Mouse (Mus musculus) stomach, embryonic 14.5 days (tissue): Measurements from ENCODE around the gene Usp37. TPM values are rescaled to one million over a fixed set of nuclear protein-coding genes. Genes with fewer than 3 reads are reported as not detected.
"Not testable (repeated sequence)": the region's sequence is repeated elsewhere in the genome, so short reads cannot be mapped to it uniquely, and the experiment has no call there.

Experiments used
- ATAC-seq: fragments of 200-750 bp; cut with Nextera tagmentation; 2 replicates; pipeline ENCODE4 v1.8.0; 2017; ENCODE audit warnings: low read depth, moderate TSS enrichment; ENCODE audit not compliant: insufficient number of reproducible peaks, insufficient read depth, low FRiP score
- H3K27ac ChIP-seq: fragments of 300-500 bp; sonication (generic); 2 replicates; pipeline ENCODE4 v1.5.1; 2014; ENCODE audit warnings: mild to moderate bottlenecking, low read length, moderate library complexity, mixed read lengths
- H3K27me3 ChIP-seq: fragments of 300-500 bp; sonication (generic); 2 replicates; pipeline ENCODE4 v1.6.1; 2014; ENCODE audit warnings: low read length, control low read depth, mixed read lengths; ENCODE audit not compliant: control insufficient read depth, insufficient read depth
- H3K36me3 ChIP-seq: fragments of 300-500 bp; sonication (generic); 2 replicates; pipeline ENCODE4 v1.6.1; 2014; ENCODE audit warnings: mild to moderate bottlenecking, control low read depth, low read length, moderate library complexity, mixed read lengths; ENCODE audit not compliant: control insufficient read depth, insufficient read depth
- H3K4me1 ChIP-seq: fragments of 300-500 bp; sonication (generic); 2 replicates; pipeline ENCODE4 v1.6.1; 2014; ENCODE audit warnings: low read length, control low read depth, mixed read lengths; ENCODE audit not compliant: control insufficient read depth, insufficient read depth
- H3K4me2 ChIP-seq: fragments of 300-500 bp; sonication (generic); replicated peaks from 2 replicates; pipeline ENCODE4 v1.6.1; 2014; ENCODE audit warnings: low read depth, low read length, control low read depth
- H3K4me3 ChIP-seq: fragments of 300-500 bp; sonication (generic); 2 replicates; pipeline ENCODE4 v1.5.1; 2014; ENCODE audit warnings: low read depth, low read length, control low read depth
- H3K9ac ChIP-seq: fragments of 300-500 bp; sonication (generic); replicated peaks from 2 replicates; pipeline ENCODE4 v1.6.1; 2014; ENCODE audit warnings: low read depth, mild to moderate bottlenecking, control low read depth, low read length, moderate library complexity, mixed read lengths
- H3K9me3 ChIP-seq: fragments of 300-500 bp; sonication (generic); 2 replicates; pipeline ENCODE4 v1.6.1; 2016; ENCODE audit warnings: low read depth, low read length, control low read depth; ENCODE audit not compliant: control insufficient read depth
- WGBS: fragments of 180-500 bp; shearing (Covaris S2); extraction: QIAGEN DNeasy Blood & Tissue Kit; methylation state at CpG from one replicate; pipeline ENCODE4 v1.1.7; 2014; 5-methylcytosine and 5-hydroxymethylcytosine counted together
- polyA plus RNA-seq: library from polyadenylated mRNA; unstranded; fragments of >200 nt; fragmentation: Nextera tagmentation; extraction: Ambion mirVana; gene quantifications from 2 replicates; pipeline ENCODE4 v1.2.1, GENCODE M21; 2014

Usp37 gene
- polyA plus RNA-seq, 1 experiment from 2014 or later = 43.0 TPM

DNA sequence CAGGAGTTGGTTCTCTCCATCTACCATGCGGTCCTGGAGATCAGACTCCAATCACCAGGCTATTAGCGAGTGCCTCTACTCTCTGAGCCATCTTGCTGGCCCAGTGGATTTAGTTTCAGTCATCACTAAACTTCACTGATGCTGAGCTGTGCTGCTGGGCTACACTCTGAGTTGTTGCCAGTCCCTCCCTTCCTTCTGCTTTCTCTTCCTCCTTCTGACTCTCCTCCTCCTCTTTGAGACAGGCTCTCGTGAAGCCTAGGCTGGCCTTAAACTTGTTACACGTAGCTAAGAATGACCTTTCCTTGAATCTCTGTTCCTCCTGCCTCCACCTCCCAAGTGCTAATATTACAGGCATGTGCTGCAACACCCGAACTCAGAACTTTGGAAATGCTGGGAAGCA is 15.0 kb upstream of the Usp37 start:
- no peak overlapping the region for H3K4me3 ChIP-seq
- H3K4me1 ChIP-seq = no peaks in the 10 kb centered on the region
- no peak for ATAC-seq
- H3K27me3 ChIP-seq = no peaks in the 10 kb centered on the region
- no peak overlapping the region for H3K27ac ChIP-seq
- no peaks in the 10 kb centered on the region for H3K36me3 ChIP-seq
- no peak overlapping the region for H3K9ac ChIP-seq
- no peak overlapping the region for H3K4me2 ChIP-seq
- H3K9me3 ChIP-seq = no peaks in the 10 kb centered on the region
- 87% methylated on average over 5 of the region's 5 CpGs for WGBS

DNA sequence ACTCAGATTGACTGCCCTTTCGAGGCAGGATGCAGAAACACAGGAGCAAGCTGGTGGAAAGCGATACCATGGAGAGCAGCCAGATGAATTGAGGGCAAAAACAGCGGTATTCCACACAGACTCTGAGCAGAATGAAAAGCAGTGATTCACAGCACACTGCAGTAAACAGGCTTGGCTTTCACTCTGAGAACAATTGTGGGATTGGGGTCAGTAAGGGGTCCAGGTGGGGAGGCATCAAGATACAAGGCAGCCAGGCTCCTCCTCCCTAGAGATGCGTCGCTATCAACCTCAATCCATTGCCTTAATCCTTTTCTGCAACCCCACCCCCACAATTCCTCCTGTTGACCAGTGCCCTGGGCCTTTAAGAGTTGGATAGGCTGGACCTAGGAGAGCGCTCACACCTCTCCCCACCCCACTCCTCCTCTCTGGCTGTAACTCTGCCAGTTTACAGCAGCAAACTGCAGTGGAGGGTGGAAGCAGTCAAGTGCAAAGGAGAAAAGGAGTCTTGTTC is 1.6 kb downstream of the Usp37 start, which contains the start of gene Plcd4:
Plcd4 (plus strand) TSS at position 438 of the 511 bp plus-strand sequence.
- Histone ChIP-seq H3K27ac (no peak within 1 kb of the TSS), H3K36me3 (no peaks in the 10 kb centered on the region), H3K9ac (no peak within 1 kb of the TSS), H3K4me1 (no peaks in the 10 kb centered on the region), H3K4me3 (no peak within 1 kb of the TSS), H3K4me2 (no peak within 1 kb of the TSS), H3K9me3 (no peaks in the 10 kb centered on the region), H3K27me3 (no peaks in the 10 kb centered on the region)
- 6% methylated on average over 6 of the region's 6 CpGs for WGBS
- no peak for ATAC-seq

DNA sequence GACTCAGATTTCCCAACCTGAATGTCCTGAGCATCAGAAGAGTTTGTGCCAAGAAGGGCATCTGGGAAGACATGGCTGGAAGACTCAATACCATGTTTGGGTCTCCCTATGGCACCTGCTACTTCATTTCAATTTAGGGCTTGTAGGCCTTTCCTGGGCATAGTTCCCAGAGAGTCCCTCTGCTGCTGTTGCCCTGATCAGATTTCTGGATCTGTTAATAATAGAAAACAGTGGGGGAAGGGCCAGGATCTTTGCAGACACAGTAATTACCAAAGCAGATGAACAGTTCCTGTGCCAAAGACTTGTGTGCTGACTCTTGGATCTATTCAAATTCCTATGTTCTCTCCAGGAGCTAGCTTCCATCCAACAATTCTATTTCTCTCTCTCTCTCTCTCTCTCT is 5.4 kb downstream of the Usp37 start:
- Histone ChIP-seq H3K9ac (no peak overlapping the region), H3K4me2 (no peak overlapping the region), H3K4me3 (no peak overlapping the region), H3K27ac (no peak overlapping the region), H3K36me3 (no peaks in the 10 kb centered on the region), H3K4me1 (no peaks in the 10 kb centered on the region), H3K27me3 (no peaks in the 10 kb centered on the region), H3K9me3 (no peaks in the 10 kb centered on the region)
- no peak for ATAC-seq

DNA sequence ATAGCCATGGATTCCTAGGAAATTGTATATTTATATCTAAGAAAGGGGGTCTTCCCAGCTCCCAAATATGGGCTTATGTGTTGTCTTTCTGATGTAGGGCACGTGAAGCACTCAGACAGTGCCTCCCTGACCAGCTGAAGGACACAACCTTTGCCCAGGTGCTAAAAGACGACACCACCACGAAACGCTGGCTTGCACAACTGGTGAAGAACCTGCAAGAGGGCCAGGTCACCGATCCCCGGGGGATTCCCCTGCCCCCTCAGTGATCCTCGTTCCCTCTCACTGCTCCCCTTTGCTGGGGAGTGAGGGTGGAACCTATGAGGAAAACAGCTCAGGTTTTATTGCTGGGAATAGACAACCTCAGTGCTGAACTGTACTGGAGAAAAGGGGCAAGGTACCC is 15.5 kb downstream of the Usp37 start:
- Histone ChIP-seq H3K36me3 (peaks cover 79% of the 10 kb centered on the region), H3K9me3 (no peaks in the 10 kb centered on the region), H3K4me3 (no peak overlapping the region), H3K27me3 (no peaks in the 10 kb centered on the region), H3K4me1 (no peaks in the 10 kb centered on the region), H3K27ac (no peak overlapping the region), H3K4me2 (no peak overlapping the region), H3K9ac (no peak overlapping the region)
- ATAC-seq = no peak
- 85% methylated on average over 7 of the region's 7 CpGs for WGBS

- Histone ChIP-seq H3K4me2 (no peak overlapping the region), H3K27ac (no peak overlapping the region), H3K4me3 (no peak overlapping the region), H3K27me3 (no peaks in the 10 kb centered on the region), H3K9me3 (no peaks in the 10 kb centered on the region), H3K36me3 (peaks cover 82% of the 10 kb centered on the region), H3K4me1 (no peaks in the 10 kb centered on the region), H3K9ac (no peak overlapping the region)
- WGBS = 93% methylated on average over 4 of the region's 4 CpGs
- ATAC-seq = no peak
Measured at GRCm38 (mm10) chr1:74524746-74525145, 19.3 kb downstream of the Usp37 start.

DNA sequence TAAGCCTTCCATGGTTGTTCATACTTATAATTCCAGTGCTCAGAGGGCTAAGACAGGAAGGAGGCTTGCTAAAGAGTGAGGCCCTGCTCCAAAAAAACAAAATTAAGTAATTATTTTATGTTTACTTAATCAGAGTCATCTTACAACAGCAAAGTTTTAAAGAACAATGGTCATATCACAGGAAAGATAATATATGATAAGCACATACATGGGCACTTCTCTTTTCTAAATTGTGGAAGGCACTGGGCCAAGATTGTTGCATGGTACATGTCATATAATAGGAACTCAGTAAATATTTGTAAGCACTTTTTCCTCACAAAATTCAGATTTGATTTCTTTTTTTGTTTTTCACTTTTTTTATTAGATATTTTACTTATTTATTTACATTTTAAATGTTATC is 24.2 kb downstream of the Usp37 start:
- no peak overlapping the region for H3K9ac ChIP-seq
- H3K9me3 ChIP-seq = no peaks in the 10 kb centered on the region
- H3K27ac ChIP-seq = no peak overlapping the region
- no peak for ATAC-seq
- no peaks in the 10 kb centered on the region for H3K27me3 ChIP-seq
- H3K4me3 ChIP-seq = no peak overlapping the region
- H3K36me3 ChIP-seq = peaks cover 53% of the 10 kb centered on the region
- H3K4me2 ChIP-seq = no peak overlapping the region
- H3K4me1 ChIP-seq = no peaks in the 10 kb centered on the region

- ATAC-seq, H3K27ac ChIP-seq, H3K9ac ChIP-seq, H3K4me2 ChIP-seq, H3K4me3 ChIP-seq, H3K9me3 ChIP-seq, H3K27me3 ChIP-seq: not testable (repeated sequence)
- WGBS = 84% methylated on average over 1 of the region's 1 CpGs
- peaks cover 11% of the 10 kb centered on the region for H3K4me1 ChIP-seq
- H3K36me3 ChIP-seq = peaks cover 10% of the 10 kb centered on the region
Measured at GRCm38 (mm10) chr1:74512999-74513398, 31.1 kb downstream of the Usp37 start.

DNA sequence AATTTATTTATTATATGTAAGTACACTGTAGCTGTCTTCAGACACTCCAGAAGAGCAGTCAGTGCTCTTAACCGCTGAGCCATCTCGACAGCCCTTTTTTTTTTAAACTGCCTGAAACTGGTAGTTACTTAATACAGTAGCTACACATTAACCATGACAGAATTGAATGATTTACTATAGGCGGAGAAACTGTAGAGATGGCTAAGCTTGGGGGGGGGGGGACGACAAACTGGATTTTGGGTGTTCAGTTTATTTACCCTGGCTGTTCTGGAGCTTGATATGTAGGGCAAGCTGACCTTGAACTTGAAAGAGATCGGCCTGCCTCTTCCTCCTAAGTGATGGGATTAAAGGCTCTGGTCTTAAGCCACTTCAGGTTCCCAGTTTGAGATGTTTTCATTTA is 32.8 kb downstream of the Usp37 start:
- Histone ChIP-seq H3K36me3 (peaks cover 3% of the 10 kb centered on the region; the same call in 1 of the 2 replicates), H3K27ac (no peak overlapping the region), H3K4me3 (no peak overlapping the region), H3K4me2 (no peak overlapping the region), H3K9ac (no peak overlapping the region), H3K9me3 (no peaks in the 10 kb centered on the region), H3K4me1 (peaks cover 20% of the 10 kb centered on the region), H3K27me3 (no peaks in the 10 kb centered on the region)
- no peak for ATAC-seq
- WGBS = 92% methylated on average over 5 of the region's 5 CpGs

- no peak overlapping the region for H3K4me3 ChIP-seq
- peak overlapping the region; percentile 80 for H3K4me2 ChIP-seq
- peaks cover 25% of the 10 kb centered on the region for H3K4me1 ChIP-seq
- H3K27ac ChIP-seq = no peak overlapping the region
- H3K9ac ChIP-seq = no peak overlapping the region; the same call in 1 of the 2 replicates
- WGBS = 90% methylated on average over 2 of the region's 2 CpGs
- no peaks in the 10 kb centered on the region for H3K9me3 ChIP-seq
- H3K36me3 ChIP-seq = no peaks in the 10 kb centered on the region; the same call in 1 of the 2 replicates
- H3K27me3 ChIP-seq = no peaks in the 10 kb centered on the region
- ATAC-seq = no peak
Measured at GRCm38 (mm10) chr1:74507780-74508179, 36.3 kb downstream of the Usp37 start.
